Mouse (Mus musculus) megakaryocyte, adult 5-6 weeks (primary cell): ENCODE data around the gene Arhgef28. TPM values are rescaled to one million over a fixed set of nuclear protein-coding genes. Genes with fewer than 3 reads are reported as not detected.

ENCODE experiments used
- ATAC-seq: 2 replicates; pipeline ENCODE4 v1.8.0; 2016; ENCODE audit warnings: mild to moderate bottlenecking, inconsistent platforms; ENCODE audit not compliant: poor library complexity, severe bottlenecking
- total RNA-seq, 2 experiments: library from RNA; stranded (forward) in 1 of 2; stranded (reverse) in 1 of 2; fragments of 153-499, 151-499 nt in 1 of 2; fragments of 221-1000, 200-1000 nt in 1 of 2; gene quantifications; 2 replicates each; pipeline versions ENCODE4 v1.2.3 to v1.2.4; 2015 to 2017

Arhgef28 gene
- total RNA-seq (2015) (0.25 TPM in 1 of 2 replicates, not detected in the other), total RNA-seq (2017) (0.04 and 0.18 TPM in 2 replicates)

GRCm38 (mm10) chr13:98205771-98206545 is at the start of gene Arhgef28:
Gene Arhgef28 (minus strand): TSS chr13:98206439.
- ATAC-seq = peak; percentile 88

GRCm38 (mm10) chr13:98254921-98255320 is 48.7 kb upstream of the Arhgef28 start:
- ATAC-seq = no peak

GRCm38 (mm10) chr13:98249594-98249993 is 43.4 kb upstream of the Arhgef28 start:
- no peak for ATAC-seq

GRCm38 (mm10) chr13:98245386-98245785 is 39.1 kb upstream of the Arhgef28 start:
- no peak for ATAC-seq

GRCm38 (mm10) chr13:98244571-98245350 is 38.5 kb upstream of the Arhgef28 start:
- no peak for ATAC-seq

DNA sequence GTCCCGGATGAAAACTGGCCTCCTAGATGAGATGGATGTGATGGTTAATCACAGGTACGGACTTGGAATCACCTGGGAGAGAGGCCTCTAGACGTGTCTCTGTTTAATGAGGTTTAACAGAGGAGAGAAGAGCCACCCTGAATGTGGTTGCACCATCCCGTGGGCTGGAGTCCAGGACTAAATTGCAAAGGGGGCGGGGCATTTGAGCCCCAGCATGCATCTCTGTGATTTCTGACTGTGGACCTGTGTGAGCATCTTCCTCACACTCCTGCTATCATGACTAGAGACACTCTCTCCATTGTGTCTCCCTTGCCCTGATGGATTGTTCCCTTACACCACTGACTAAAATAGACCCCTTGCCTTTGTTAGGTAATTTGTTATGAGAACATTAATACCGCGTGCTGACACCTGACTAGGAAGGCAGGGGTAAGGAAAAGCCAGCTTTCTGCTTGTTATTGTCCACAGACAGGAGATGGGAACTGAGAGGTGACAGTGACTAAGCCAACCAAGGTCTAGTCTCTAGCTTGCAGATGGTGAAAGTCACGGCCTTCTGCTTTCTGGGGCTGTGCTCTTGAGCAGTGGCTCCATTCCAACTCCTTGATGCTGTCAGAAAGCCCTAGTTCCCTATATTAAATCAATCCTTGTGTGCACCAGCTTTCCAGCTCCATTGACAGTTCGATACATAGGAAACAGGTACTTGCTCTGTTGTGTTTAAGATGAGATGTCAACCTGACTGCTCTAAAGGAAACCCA is 35.5 kb upstream of the Arhgef28 start:
- no peak for ATAC-seq

DNA sequence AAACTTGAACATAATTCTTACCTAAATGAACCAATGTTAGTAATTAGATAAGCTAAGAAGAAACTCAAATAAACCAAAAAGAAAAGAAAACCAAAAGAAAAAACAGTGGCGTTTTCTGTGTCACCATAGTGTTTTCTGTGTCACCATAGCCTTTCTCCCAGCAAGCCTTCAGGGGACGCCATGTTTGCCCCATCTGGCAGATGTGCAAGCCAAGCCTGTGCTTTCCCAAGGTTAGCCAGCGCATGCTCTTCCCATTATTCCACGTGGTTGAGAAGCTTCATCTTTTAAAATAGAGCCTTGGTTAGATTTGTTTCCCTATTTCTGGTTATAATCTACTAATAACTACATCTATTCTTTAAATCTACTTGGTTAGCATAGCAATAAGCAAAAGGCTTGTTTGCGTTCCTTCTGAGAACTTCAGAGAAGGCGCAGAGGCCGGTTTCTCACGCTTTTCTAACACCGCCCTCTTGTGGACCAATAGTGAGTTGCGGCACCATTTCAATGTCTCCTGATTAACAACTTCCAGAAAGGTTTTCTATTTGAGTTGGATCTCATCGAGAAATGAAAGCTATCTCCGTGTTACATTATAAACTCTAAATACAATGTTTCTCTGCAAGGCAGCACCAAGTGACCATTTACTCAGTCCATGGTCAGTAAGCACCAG is 33.9 kb upstream of the Arhgef28 start:
- peak; percentile 80 for ATAC-seq

DNA sequence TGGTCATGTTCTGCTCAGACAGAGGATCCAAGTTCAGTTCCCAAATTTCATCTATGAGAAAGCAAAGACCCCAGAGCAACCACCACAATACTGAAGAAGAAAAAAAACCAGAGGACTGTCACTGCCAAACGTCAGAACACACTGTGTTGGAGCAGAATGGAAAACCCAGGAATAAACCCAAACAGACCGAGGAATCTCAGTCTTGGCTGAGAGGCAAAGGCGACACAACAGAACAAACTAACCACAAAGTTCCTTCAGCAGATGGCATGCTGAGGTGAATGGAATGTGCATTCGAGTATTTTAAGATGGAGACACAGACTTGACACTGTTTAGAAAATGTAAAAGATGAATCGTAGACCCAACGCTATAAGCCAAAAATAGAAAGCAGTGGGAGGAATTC is 29.2 kb upstream of the Arhgef28 start:
- no peak for ATAC-seq

DNA sequence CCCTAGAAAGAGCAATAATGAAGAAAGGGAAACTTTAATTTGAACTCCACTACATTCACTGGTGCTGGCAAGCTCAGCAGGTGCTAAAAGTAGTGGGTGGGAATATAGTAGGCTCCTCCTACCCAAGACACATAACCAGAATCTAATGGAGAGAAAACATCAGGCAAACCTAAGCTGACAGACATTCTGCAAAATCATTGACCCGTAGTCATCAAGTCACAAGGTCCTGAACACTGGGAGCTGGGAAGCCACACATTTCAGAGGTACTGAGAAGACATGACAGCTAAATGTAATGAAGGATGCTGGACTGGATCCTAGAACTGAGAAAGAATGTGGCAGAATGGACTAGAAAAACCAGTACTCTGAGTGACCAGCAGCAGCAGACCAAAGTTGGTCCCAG is 24.3 kb upstream of the Arhgef28 start:
- no peak for ATAC-seq

- ATAC-seq = no peak
These were observed 20.0 kb upstream of the Arhgef28 start for GRCm38 (mm10) chr13:98226225-98226624.

DNA sequence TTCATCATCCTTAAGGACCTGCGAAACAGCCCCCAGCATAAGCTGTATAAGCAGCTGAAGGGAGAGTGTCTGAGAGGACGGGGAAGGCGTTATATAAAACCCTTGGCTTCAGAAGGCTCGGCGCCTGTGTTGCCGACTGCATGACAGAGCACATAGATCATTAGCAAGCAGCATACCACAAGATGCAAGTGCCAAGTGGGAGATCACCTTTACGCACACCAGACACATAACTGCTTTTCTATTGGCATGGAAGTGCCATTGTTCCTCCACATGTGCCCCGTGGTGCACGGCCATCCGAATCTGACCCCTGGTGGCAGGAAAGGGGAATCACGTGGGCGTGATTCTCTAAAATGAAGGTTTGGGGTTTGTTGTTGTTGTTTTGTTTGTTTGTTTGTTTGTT is 16.6 kb upstream of the Arhgef28 start:
- ATAC-seq = peak; percentile 77

GRCm38 (mm10) chr13:98210137-98210536 is 3.9 kb upstream of the Arhgef28 start:
- no peak for ATAC-seq

- no peak for ATAC-seq
These were observed 2.6 kb upstream of the Arhgef28 start for GRCm38 (mm10) chr13:98208842-98209241.

GRCm38 (mm10) chr13:98206546-98206870 is 269 bp upstream of the Arhgef28 start:
- no peak for ATAC-seq

DNA sequence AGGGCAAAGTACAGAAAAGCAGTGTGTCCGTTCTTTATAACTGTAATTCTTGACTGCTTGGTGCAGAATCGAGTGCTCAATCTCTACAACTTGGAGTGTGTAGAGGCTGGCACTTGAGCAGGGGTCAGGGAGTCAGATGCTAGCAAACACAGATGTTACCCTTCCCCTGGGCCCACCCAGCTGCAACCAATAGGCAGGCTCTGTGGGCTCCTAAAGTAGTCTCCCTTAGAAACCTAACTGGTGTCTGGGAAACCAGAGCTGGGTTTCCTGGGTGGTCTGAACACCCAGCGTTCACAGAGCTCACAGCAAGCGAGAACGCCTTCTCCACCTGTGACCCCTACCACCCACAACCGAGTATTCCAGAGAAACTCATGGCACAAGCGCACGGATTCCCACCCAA is 1.1 kb downstream of the Arhgef28 start:
- ATAC-seq = no peak

- no peak for ATAC-seq
These were observed 1.9 kb downstream of the Arhgef28 start for GRCm38 (mm10) chr13:98204371-98204770.

DNA sequence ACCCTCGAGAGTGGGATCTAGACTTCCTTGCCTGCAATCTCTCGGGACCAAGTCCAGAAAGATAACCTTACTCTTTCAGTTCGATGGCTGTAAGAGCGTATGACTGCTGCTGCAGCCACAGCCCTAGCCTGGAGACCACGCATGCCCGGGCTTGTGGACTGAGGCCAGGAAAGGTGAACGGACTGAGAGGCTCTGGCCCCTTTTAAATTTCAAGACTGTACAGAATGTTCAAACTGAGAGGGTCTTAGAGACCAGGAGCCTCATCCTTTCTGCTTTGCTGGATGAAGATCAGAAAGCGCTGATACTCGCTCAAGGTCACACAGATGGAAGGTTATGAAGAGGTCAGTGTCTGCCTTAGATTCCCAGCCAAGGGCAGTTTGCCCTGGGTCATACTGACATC is 4.8 kb downstream of the Arhgef28 start:
- no peak for ATAC-seq

- ATAC-seq = no peak
These were observed 13.6 kb downstream of the Arhgef28 start for GRCm38 (mm10) chr13:98192596-98192995.

- ATAC-seq = no peak
These were observed 17.7 kb downstream of the Arhgef28 start for GRCm38 (mm10) chr13:98188500-98188899.

GRCm38 (mm10) chr13:98187904-98188303 is 18.3 kb downstream of the Arhgef28 start:
- no peak for ATAC-seq

DNA sequence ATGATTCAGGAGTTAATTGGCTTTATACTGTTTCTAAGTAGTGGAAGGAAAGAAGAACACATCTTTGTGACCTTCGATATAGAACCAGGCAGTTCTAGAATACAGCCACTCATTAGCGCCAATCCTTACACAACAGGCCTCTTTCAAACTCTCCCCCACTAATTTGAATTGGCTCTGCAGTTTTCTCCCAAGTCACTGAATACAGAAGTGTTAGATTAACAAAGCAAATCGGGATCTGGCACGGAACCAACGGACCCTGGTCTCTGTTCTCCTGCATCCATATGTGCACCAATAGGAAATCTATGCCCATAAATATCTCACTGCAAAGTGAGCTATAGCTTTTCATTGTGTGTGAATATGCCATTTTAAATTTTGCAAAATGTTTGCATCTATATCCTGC is 20.1 kb downstream of the Arhgef28 start:
- no peak for ATAC-seq
